Mouse (Mus musculus) bone marrow macrophage, adult 2 months (primary cell): Measurements from ENCODE around the gene Dffa.

Experiments
- CTCF ChIP-seq: IDR thresholded peaks from 2 replicates; pipeline ENCODE4 v1.5.1; 2012; ENCODE audit warnings: low read depth, mild to moderate bottlenecking, low read length, moderate library complexity
- POLR2A ChIP-seq: IDR thresholded peaks from 2 replicates; pipeline ENCODE4 v1.6.1; 2012; ENCODE audit warnings: mild to moderate bottlenecking, low read depth, low read length, borderline replicate concordance

GRCm38 (mm10) chr4:149059713-149060112 is 44.2 kb upstream of the Dffa start:
- no peak for TF ChIP-seq CTCF
- no peak for TF ChIP-seq POLR2A
